Mouse (Mus musculus): ENCODE data around the gene Asb11.
A peak's percentile ranks its signal among the peaks of the same experiment; 100 is the strongest.

Asb11 gene

DNA sequence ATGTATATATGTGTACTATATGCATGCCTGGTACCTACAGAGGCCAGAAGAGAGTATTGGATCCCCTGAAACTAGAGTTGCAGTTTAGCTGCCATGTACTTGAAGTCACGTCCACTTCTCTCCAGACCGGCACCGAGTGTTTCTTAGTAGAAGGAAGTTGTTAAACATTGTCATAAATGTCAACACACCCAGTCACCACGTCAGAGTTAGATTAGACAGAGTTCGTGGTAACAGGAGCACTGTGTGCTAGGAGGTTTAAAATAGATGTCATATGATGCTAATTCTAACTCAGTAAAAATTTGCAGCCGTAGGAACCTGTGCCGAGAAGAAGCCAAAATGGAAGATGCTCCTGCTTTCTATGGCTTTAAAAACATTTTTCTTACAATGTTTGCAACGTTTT lies at the start of gene Asb11:
TSS of gene Asb11 (plus strand) at position 286 of the 400 bp plus-strand sequence.
- no peak for DNase-seq (ENCODE audit: inconsistent ontology term)

- DNase-seq (ENCODE audit: inconsistent ontology term) = peak; percentile 4
Observed at GRCm38 (mm10) chrX:164394091-164394490, 42.7 kb upstream of the Asb11 start.

GRCm38 (mm10) chrX:164398456-164398855 lies 38.3 kb upstream of the Asb11 start:
- DNase-seq (ENCODE audit: inconsistent ontology term) = peak; percentile 5

- DNase-seq (ENCODE audit: inconsistent ontology term) = no peak
Observed at GRCm38 (mm10) chrX:164405080-164405649, 31.6 kb upstream of the Asb11 start.

DNA sequence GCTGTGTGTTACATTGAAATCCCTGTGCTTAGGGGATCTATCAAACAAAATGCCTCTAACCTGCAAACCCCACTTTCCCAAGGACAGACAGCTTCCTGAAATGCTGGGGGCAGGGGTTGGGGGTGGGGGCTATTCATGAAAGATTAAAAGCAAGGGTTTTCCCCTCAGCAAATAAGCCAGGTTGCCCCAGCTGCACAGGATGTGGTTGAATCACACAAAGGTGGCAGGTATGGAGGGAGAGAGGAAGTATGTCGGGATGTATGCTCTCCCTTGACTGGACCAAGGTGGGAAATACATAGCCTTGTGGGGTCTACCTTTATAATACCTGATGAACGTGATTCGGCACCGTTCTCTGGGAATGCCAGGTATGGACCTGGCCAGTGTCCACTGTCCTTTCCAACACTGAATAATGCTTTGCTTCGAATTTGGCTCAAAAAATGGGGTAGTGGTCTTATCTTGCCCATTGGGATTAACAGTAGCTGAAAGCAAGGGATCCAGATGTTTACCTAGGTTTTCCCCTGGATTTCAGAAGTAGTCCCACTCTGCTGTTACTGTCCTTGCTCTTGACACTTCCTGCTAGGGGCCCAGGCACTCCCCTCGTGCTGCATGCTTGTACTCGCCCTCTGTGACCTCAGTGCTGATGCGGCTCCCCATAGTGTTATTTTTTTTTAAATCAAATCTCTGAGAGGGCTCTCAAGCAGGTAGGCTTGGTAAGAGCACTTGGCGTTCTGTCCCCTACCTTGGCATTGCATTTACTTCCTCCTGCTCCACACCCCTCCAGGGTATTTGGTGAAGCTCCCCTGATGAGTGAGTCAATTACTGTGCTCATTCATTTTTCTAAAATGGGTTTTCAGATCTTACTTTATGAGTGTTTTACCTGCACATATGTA lies 30.4 kb upstream of the Asb11 start:
- DNase-seq (ENCODE audit: inconsistent ontology term) = no peak

- DNase-seq (ENCODE audit: inconsistent ontology term) = no peak
Observed at GRCm38 (mm10) chrX:164408301-164408927, 28.4 kb upstream of the Asb11 start.

DNA sequence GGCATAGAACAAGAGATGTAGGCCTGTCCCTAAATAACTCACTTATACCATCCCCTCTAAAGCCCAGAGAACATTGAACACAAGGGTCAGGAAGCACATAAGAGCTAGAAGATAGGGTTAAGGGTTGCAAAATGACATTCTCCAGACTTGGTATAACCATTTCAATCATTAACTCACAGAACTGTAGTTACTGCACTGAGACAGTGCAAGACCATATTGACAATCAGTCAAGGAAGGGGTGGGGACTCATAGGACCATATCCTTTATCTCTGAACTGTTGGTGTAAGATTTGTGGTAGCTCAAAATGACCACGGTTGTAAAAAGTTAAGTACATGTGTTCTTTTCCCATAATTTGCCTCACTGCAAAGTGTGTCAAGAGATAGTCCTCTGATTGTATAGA lies 26.2 kb upstream of the Asb11 start:
- no peak for DNase-seq (ENCODE audit: inconsistent ontology term)

GRCm38 (mm10) chrX:164416803-164417202 lies 20.0 kb upstream of the Asb11 start:
- DNase-seq (ENCODE audit: inconsistent ontology term) = no peak

GRCm38 (mm10) chrX:164418008-164418407 lies 18.8 kb upstream of the Asb11 start:
- DNase-seq (ENCODE audit: inconsistent ontology term) = no peak

DNA sequence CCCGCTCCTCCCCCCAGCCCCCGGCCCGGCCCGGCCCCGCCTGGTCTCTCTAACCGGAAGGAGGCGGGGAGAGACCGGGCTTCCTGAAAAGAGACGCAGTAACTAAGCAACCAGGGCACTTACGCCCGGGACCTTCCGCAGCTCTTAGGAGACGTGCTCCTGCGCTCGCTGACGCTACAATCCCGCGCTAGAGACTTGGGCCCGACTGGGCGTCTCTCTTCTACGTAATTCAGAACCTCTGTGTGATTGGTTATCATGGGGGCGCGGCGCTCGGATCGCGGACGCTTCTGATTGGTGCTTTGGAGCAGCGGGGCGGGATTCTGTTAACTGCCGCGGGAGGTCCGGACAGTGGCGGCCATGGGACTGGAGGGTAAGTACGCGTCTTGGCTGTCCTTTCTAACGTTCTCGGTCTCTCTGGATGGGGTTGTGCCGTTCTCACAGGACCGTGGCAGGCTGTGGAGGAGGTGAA lies 17.3 kb upstream of the Asb11 start, which contains the start of gene Piga:
TSS of gene Piga (plus strand) at position 317 of the 469 bp plus-strand sequence.
- DNase-seq (ENCODE audit: inconsistent ontology term) = peak; percentile 97

GRCm38 (mm10) chrX:164419955-164420354 lies 16.8 kb upstream of the Asb11 start:
- no peak for DNase-seq (ENCODE audit: inconsistent ontology term)

DNA sequence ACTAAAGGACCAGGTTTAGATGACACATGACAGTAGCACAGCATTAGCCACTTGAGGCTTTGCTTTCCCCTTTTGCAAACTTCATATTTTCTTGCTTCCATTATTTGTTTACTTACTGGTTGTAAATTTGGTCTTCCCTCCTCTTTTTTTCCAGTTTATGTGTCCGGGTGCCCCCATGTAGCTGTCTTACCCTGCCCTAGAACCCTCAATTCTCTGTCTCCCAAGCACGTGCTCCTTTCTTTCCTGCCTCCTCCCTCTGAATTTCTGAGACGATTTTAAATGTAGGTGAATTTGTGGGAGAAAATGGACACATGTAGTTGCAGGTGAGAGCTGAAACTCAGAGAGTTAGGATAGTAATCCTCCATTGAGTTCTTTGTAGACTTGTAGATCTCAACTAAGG lies 16.3 kb upstream of the Asb11 start:
- DNase-seq (ENCODE audit: inconsistent ontology term) = no peak

GRCm38 (mm10) chrX:164424821-164425220 lies 12.0 kb upstream of the Asb11 start:
- DNase-seq (ENCODE audit: inconsistent ontology term) = no peak

GRCm38 (mm10) chrX:164427295-164427694 lies 9.5 kb upstream of the Asb11 start:
- no peak for DNase-seq (ENCODE audit: inconsistent ontology term)

- no peak for DNase-seq (ENCODE audit: inconsistent ontology term)
Observed at GRCm38 (mm10) chrX:164428224-164428623, 8.6 kb upstream of the Asb11 start.

DNA sequence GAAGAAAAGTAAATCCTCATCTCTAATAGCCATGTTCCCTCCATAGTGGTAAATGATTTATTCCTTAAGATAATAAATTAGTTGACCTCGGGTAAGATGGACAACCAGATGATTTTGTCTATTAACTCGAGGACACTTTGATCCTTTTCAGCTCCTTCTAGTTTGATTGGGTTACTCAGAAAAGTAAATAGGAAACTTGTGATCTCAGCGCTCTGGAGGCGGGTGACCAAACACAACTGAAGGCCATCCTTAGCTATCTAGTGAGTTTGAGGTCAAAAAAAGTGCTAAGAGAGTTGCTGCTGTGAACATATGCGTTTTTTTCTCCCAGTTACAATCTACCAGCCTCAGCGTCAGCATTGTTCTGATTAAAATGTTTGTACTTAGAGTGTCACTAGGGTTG lies 6.2 kb upstream of the Asb11 start:
- DNase-seq (ENCODE audit: inconsistent ontology term) = no peak

DNA sequence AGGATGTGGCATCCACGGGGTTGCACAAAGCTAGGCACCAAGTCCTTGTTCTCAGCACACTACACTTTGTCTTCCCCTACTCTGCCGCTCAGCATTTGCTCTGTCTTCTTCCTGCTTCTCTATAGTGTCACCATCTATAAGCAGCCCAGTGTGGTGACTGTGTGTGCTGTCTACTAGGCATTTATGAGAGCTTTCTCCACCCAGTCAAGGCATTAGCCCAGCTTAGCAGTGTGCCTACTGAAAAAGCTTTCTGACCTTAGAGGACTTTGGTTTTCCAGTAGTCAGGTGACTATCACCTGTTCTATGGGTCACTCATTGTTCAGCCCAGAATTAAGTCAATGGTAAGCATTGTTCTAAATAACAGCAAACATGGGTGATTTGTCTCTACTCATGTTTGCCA lies 5.7 kb upstream of the Asb11 start:
- DNase-seq (ENCODE audit: inconsistent ontology term) = no peak

DNA sequence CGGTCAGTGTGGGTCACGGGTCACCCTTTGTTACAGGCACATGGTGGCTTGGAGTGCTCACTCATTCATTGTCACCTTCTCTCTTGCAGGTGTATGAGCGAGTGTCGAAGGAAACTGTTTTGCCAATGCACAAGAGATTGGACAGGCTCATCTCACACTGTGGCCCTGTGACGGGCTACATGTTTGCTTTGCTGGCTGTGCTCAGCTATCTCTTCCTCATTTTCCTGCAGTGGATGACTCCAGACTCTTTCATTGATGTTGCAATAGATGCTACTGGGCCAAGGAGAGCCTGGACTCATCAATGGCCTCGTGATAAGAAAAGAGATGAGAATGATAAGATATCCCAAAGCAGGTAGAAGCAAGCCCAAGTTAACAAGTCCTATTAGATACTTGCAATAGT lies 5.3 kb upstream of the Asb11 start:
- no peak for DNase-seq (ENCODE audit: inconsistent ontology term)

GRCm38 (mm10) chrX:164432682-164433081 lies 4.1 kb upstream of the Asb11 start:
- DNase-seq (ENCODE audit: inconsistent ontology term) = no peak

GRCm38 (mm10) chrX:164439462-164439861 lies 2.7 kb downstream of the Asb11 start:
- no peak for DNase-seq (ENCODE audit: inconsistent ontology term)

DNA sequence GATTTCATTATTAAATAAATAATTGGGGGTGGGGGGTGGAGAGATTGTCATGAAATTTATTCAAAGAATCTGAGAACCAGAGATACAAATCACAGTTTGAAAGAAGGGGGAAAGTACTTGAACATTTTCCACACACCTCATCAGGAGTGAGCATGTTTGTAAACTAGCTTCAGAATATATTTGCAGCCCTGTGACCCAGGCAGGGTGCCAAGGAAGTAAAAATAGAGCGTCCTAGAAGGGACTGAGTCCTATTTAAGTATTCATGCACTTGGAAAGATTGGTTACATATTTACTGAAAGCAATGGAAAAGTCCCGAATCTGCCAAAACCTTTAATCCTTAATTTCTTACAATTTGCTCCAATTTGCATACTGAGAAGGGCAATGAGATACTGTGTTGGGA lies 3.3 kb downstream of the Asb11 start:
- no peak for DNase-seq (ENCODE audit: inconsistent ontology term)

DNA sequence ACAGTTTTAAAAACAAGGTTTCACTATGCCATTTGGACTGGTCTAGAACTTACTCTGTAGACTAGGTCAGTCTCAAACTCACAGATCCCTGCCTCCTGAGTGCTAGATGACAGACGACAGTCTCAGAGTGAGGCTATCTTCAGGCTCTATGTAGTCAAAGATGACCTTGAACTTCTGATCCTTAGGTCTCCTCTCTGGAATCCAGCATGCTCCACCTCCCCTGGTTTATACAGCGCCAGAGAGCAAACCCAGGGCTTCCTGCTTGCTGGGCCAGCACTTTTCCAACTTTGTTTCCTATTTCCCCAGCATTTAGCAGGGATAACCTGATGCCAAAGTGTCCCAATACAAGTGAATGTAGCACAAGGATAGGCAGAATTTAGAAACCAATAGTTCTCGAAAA lies 3.9 kb downstream of the Asb11 start:
- no peak for DNase-seq (ENCODE audit: inconsistent ontology term)

- no peak for DNase-seq (ENCODE audit: inconsistent ontology term)
Observed at GRCm38 (mm10) chrX:164441306-164441705, 4.5 kb downstream of the Asb11 start.
